In genomic region chr14:124192815-124193142, GRCm38 (mm10) we compare ENCODE assay signal across 9 mouse cellular contexts.
DNase-seq lines count a peak whose midpoint lies in the region; ATAC-seq and TF ChIP-seq lines count a peak whose summit lies in the region.
"Had no signal": no experiment of that assay in that cellular context is flagged by ENCODE, and none has a peak within 500 bp of the region (broad histone marks: within the 10 kb centered on the region; RNA-seq: fewer than 3 reads in every experiment).

No protein-coding gene starts in this region.

- peak overlapping the region; percentile 58 for H3K4me3 ChIP-seq in heart, embryonic 10.5 days
- peak overlapping the region; percentile 61 to 70 for H3K4me3 ChIP-seq in ES-E14 (ENCODE audit: insufficient read depth in 1 of 2, low read depth in 1 of 2, low read length in 2 of 2, poor library complexity in 1 of 2, severe bottlenecking in 1 of 2)
- H3K4me3 ChIP-seq in forebrain, embryonic 11.5 days (ENCODE audit: low read depth, low read length), result peak overlapping the region; percentile 44
- H3K4me3 ChIP-seq in limb, embryonic 12.5 days (replicated peaks), result 0 out of 2 replicates have a peak overlapping the region, but pooled peaks have one; percentile 21

- peak; percentile 73 for DNase-seq in heart, embryonic 10.5 days (ENCODE audit: low spot score)
- no peak for DNase-seq in heart, postnatal 4 days
- no peak for DNase-seq in ES-E14 (ENCODE audit: low read depth, low spot score)
- DNase-seq in forebrain, embryonic 11.5 days (ENCODE audit: low spot score), result peak; percentile 56
- no peak for DNase-seq in frontal cortex, postnatal 36 days (ENCODE audit: low spot score in 2 of 2)
- no peak for DNase-seq in thymus, postnatal 36 days
- no peak for DNase-seq in gastrocnemius, postnatal 10 days
- DNase-seq: gastrocnemius, postnatal 25 days had no signal

- H3K27ac ChIP-seq in heart, embryonic 10.5 days, result no peak overlapping the region
- H3K27ac ChIP-seq in ES-E14 (ENCODE audit: insufficient read depth, low read depth, low read length, poor library complexity, severe bottlenecking), result no peak overlapping the region
- H3K27ac ChIP-seq in forebrain, embryonic 11.5 days (ENCODE audit: low read depth, low read length), result no peak overlapping the region
- H3K27ac ChIP-seq in limb, embryonic 12.5 days, result no peak overlapping the region

- peak; percentile 47 for ATAC-seq in forebrain, embryonic 11.5 days (replicated peaks; ENCODE audit: low FRiP score)
- no peak for ATAC-seq in limb, embryonic 12.5 days (ENCODE audit: insufficient number of reproducible peaks, insufficient read depth, low FRiP score, low TSS enrichment, low read depth)

- peaks cover 31% of the 10 kb centered on the region for H3K27me3 ChIP-seq in heart, embryonic 10.5 days (ENCODE audit: insufficient read depth, poor library complexity, severe bottlenecking)
- H3K27me3 ChIP-seq in forebrain, embryonic 11.5 days (ENCODE audit: control insufficient read depth, insufficient read depth, low read length), result 0 out of 2 replicates have a peak, but pooled peaks cover 3% of the 10 kb centered on the region
- peaks cover 38% of the 10 kb centered on the region for H3K27me3 ChIP-seq in limb, embryonic 12.5 days

- no peaks in the 10 kb centered on the region for H3K36me3 ChIP-seq in heart, embryonic 10.5 days
- no peaks in the 10 kb centered on the region for H3K36me3 ChIP-seq in ES-E14 (ENCODE audit: control insufficient read depth, insufficient read depth, low read length, poor library complexity, severe bottlenecking)
- H3K36me3 ChIP-seq in forebrain, embryonic 11.5 days (ENCODE audit: control insufficient read depth, insufficient read depth, low read length), result no peaks in the 10 kb centered on the region
- H3K36me3 ChIP-seq in limb, embryonic 12.5 days, result no peaks in the 10 kb centered on the region

- peaks cover 11% of the 10 kb centered on the region; the same call in 1 of the 2 replicates for H3K4me1 ChIP-seq in heart, embryonic 10.5 days
- H3K4me1 ChIP-seq in ES-E14 (ENCODE audit: control insufficient read depth in 2 of 2, insufficient read depth in 2 of 2, low read length in 2 of 2, poor library complexity in 1 of 2), result peaks cover 0 to 3% of the 10 kb centered on the region in 2 experiments; a peak in 1 of 4 replicates
- no peaks in the 10 kb centered on the region; the same call in 1 of the 2 replicates for H3K4me1 ChIP-seq in forebrain, embryonic 11.5 days (replicated peaks; ENCODE audit: control insufficient read depth, insufficient read depth, low read length)
- peaks cover 6% of the 10 kb centered on the region; the same call in 1 of the 2 replicates for H3K4me1 ChIP-seq in limb, embryonic 12.5 days (replicated peaks)

- in situ Hi-C loops in ES-E14 (cut with MboI; ENCODE audit: low sequenced_read_pairs in 2 of 2, unreplicated experiment in 2 of 2), result no loop called here

- H3K4me2 ChIP-seq in forebrain, embryonic 11.5 days (ENCODE audit: low read depth, low read length, severe bottlenecking), result peak overlapping the region; percentile 85
- H3K4me2 ChIP-seq in limb, embryonic 12.5 days, result peak overlapping the region; percentile 48; the same call in 1 of the 2 replicates

- peak overlapping the region; percentile 15; the same call in 1 of the 2 replicates for H3K9ac ChIP-seq in ES-E14 (ENCODE audit: insufficient read depth, low read depth, low read length, poor library complexity, severe bottlenecking)
- peak overlapping the region; percentile 39 for H3K9ac ChIP-seq in forebrain, embryonic 11.5 days (ENCODE audit: low read length)
- H3K9ac ChIP-seq in limb, embryonic 12.5 days (replicated peaks), result no peak overlapping the region

- WGBS in heart, embryonic 10.5 days, result 6% methylated on average over 15 of the region's 15 CpGs
- 3% methylated on average over 15 of the region's 15 CpGs for WGBS in forebrain, embryonic 11.5 days
- WGBS in limb, embryonic 12.5 days, result 6% methylated on average over 15 of the region's 15 CpGs

- no peaks in the 10 kb centered on the region for H3K9me3 ChIP-seq in heart, embryonic 10.5 days
- H3K9me3 ChIP-seq in ES-E14 (ENCODE audit: control insufficient read depth, insufficient read depth, low read depth, low read length), result no peaks in the 10 kb centered on the region
- no peaks in the 10 kb centered on the region for H3K9me3 ChIP-seq in forebrain, embryonic 11.5 days (ENCODE audit: control insufficient read depth, low read length)
- no peaks in the 10 kb centered on the region for H3K9me3 ChIP-seq in limb, embryonic 12.5 days

TF ChIP-seq in ES-E14, 5 proteins besides CTCF, POLR2A, EP300 and RAD21:
- TF ChIP-seq ZNF384 (IDR thresholded peaks at IDR 0.05; ENCODE audit: low read depth, low read length) (no peak), ZC3H11A (IDR thresholded peaks at IDR 0.05; ENCODE audit: borderline replicate concordance, low read depth, low read length) (no peak), MAFK (IDR thresholded peaks at IDR 0.05; ENCODE audit: insufficient read depth, low read depth, low read length) (no peak), CHD2 (IDR thresholded peaks at IDR 0.05; ENCODE audit: low read depth, low read length) (no peak), HCFC1 (IDR thresholded peaks at IDR 0.05; ENCODE audit: borderline replicate concordance, insufficient read depth, low read length) (no peak)

Comparison
In these comparisons a context has a peak if more than half of its experiments do, and no peak if none do; other contexts are left out.
1. DNase-seq: peak in heart, embryonic 10.5 days (single experiment) and forebrain, embryonic 11.5 days (single experiment); none in heart, postnatal 4 days (single experiment), ES-E14 (single experiment), frontal cortex, postnatal 36 days (0 of 2), thymus, postnatal 36 days (0 of 2) and gastrocnemius, postnatal 10 days (single experiment).
2. Peak in every context shown above with its lines, with median percentiles within 50 percentile points of each other: H3K4me3 ChIP-seq.